Mouse (Mus musculus): Measurements from ENCODE around the gene Rai14. TPM values are rescaled to one million over a fixed set of nuclear protein-coding genes. Genes with fewer than 3 reads are reported as not detected.

Gene Rai14
- polyA plus RNA-seq, 1 experiment from 2014 or later = 14.0 TPM

DNA sequence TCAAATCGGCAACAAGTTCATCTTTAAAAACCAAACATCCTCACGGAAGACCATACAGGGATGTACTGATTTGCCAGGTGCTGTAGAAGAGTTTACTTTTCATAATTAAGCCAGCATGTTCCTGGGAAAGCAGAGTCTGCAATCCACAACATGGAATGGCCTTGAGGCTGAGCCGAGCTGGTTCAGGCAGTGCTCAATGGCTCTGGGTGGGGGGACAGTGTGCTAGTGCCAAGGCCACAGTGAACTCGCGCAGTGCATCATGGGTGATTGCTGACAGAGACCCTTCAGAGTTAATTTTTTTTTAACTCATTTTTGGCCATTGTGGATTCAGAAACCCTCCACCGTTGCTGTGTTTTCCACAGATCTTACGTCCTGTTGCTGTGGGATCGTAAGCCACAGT is 10.1 kb downstream of the Rai14 start:
- ATAC-seq (replicated peaks) = peak; percentile 46; the same call in 1 of the 2 replicates
- 87% methylated on average over 8 of the region's 8 CpGs for WGBS
- no peaks in the 10 kb centered on the region for H3K27me3 ChIP-seq (replicated peaks)
- no peaks in the 10 kb centered on the region for H3K36me3 ChIP-seq (replicated peaks)
- H3K4me3 ChIP-seq = no peak overlapping the region
- no peak overlapping the region for H3K9ac ChIP-seq
- no peaks in the 10 kb centered on the region for H3K9me3 ChIP-seq
- 0 out of 2 replicates have a peak, but pooled peaks cover 3% of the 10 kb centered on the region for H3K4me1 ChIP-seq
- no peak overlapping the region for H3K4me2 ChIP-seq
- no peak overlapping the region for H3K27ac ChIP-seq

DNA sequence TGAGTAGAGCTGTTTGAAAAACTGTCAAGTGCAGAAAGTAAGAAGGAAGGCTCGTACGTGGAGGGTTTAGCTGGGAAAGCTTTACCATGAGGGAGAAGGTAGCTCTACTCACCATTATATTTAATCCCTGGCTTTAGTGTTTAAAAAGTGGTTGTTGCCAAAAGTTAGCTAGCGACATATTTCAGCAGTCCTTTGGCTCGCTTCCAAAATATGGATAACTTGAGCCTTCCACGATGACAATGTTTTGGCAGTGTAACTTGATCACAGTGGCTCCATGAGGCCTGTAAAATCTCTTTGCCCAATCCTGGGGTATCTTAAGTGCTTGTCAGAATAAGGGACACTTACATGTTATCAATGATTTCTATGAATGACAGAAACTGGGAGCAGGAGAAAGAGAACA is 12.9 kb downstream of the Rai14 start:
- Histone ChIP-seq H3K4me1 (0 out of 2 replicates have a peak, but pooled peaks cover 7% of the 10 kb centered on the region), H3K27ac (no peak overlapping the region), H3K9ac (no peak overlapping the region), H3K9me3 (no peaks in the 10 kb centered on the region), H3K4me3 (no peak overlapping the region), H3K27me3 (replicated peaks) (no peaks in the 10 kb centered on the region), H3K36me3 (replicated peaks) (no peaks in the 10 kb centered on the region), H3K4me2 (no peak overlapping the region)
- WGBS = 89% methylated on average over 5 of the region's 5 CpGs
- no peak for ATAC-seq (replicated peaks)

- ATAC-seq (replicated peaks) = no peak
- Histone ChIP-seq H3K4me3 (no peak overlapping the region), H3K9ac (no peak overlapping the region), H3K4me2 (no peak overlapping the region), H3K36me3 (replicated peaks) (no peaks in the 10 kb centered on the region), H3K27me3 (replicated peaks) (no peaks in the 10 kb centered on the region), H3K9me3 (no peaks in the 10 kb centered on the region), H3K4me1 (0 out of 2 replicates have a peak, but pooled peaks cover 8% of the 10 kb centered on the region), H3K27ac (no peak overlapping the region)
- 94% methylated on average over 9 of the region's 9 CpGs for WGBS
Observed at GRCm38 (mm10) chr15:10700891-10701466, 13.4 kb downstream of the Rai14 start.

DNA sequence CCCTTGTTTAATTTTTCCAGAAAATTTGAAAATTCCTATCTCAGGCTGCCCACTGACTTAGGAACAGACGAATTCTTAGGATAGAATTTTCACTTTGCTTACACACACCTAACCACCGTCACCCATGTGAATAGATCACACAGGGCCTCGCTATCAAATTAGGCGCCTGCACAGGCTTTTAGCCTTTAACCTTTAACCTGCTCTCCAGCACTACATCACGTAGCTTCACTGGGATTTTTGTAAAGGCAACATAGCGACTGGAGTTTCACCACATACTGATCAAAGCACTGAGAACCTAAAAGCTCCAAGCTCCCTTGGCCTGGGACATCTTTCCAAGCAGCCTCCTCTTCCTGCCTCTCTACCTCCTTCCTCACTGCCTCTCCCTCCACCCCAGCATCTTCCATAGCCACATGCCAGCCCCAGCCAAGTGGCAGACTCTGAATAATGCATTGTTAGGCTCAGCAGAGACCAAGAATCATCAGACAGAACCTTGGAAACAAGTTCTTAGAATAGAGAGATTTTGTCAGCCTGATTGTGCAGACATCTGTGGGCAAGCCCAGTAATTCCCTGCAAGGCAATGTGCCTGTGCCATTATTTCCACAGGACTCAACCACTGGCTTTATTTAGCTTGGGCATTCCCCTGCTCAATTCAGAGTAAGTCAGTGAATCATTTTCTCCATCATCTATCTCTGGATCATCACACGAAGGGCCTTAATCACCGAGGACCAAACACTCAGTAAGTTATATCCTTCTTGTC is 17.8 kb downstream of the Rai14 start:
- no peak overlapping the region for H3K4me3 ChIP-seq
- WGBS = 68% methylated on average over 8 of the region's 8 CpGs
- H3K4me2 ChIP-seq = no peak overlapping the region
- H3K36me3 ChIP-seq (replicated peaks) = no peaks in the 10 kb centered on the region
- H3K27ac ChIP-seq = no peak overlapping the region
- no peaks in the 10 kb centered on the region for H3K27me3 ChIP-seq (replicated peaks)
- ATAC-seq (replicated peaks) = no peak
- no peak overlapping the region for H3K9ac ChIP-seq
- H3K9me3 ChIP-seq = no peaks in the 10 kb centered on the region
- 0 out of 2 replicates have a peak, but pooled peaks cover 5% of the 10 kb centered on the region for H3K4me1 ChIP-seq

DNA sequence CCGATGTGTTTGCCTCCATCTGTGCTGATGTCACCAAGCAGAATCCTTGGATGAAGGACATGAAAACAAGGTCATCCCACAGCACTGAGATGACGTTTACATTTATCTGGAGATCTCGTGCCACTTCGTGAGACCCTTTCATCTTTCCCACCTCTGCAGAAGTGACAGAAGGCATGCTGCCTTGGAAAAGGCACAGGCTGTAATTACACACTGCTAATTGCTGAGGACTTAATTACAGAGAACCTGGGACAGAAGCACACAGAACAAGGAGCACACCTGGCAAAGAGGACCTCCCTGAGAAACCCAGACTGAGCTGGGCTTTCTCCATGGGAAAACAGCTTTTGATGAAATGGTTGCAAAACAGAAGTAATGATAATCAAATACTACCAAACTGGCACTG is 21.8 kb downstream of the Rai14 start:
- WGBS = 73% methylated on average over 4 of the region's 4 CpGs
- Histone ChIP-seq H3K27me3 (replicated peaks) (no peaks in the 10 kb centered on the region), H3K27ac (no peak overlapping the region), H3K9ac (no peak overlapping the region), H3K4me2 (no peak overlapping the region), H3K4me3 (no peak overlapping the region), H3K4me1 (0 out of 2 replicates have a peak, but pooled peaks cover 5% of the 10 kb centered on the region), H3K36me3 (replicated peaks) (no peaks in the 10 kb centered on the region), H3K9me3 (no peaks in the 10 kb centered on the region)
- ATAC-seq (replicated peaks) = no peak

DNA sequence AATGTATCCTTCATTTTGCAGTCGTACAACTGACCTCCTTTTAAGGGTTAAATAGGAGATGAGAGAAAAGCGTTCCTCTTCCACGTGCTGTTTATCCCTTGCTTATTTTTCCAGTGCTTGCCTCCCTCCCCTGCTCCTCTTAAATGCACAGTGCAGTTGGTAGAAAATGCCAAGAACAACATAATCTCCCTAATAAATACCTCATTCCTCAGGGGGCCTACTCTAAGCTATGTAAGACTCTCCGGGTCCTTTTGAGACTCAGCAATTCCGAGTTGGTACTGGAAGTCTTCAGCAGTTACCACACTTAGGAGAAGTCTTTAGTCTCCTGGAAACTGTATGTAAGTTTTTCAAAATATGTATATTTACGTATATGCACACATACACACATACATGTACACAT is 22.9 kb downstream of the Rai14 start:
- Histone ChIP-seq H3K27ac (no peak overlapping the region), H3K4me3 (no peak overlapping the region), H3K4me1 (0 out of 2 replicates have a peak, but pooled peaks cover under 1% of the 10 kb centered on the region), H3K9me3 (no peaks in the 10 kb centered on the region), H3K4me2 (no peak overlapping the region), H3K9ac (no peak overlapping the region), H3K36me3 (replicated peaks) (no peaks in the 10 kb centered on the region), H3K27me3 (replicated peaks) (no peaks in the 10 kb centered on the region)
- WGBS = 54% methylated on average over 6 of the region's 6 CpGs
- no peak for ATAC-seq (replicated peaks)

DNA sequence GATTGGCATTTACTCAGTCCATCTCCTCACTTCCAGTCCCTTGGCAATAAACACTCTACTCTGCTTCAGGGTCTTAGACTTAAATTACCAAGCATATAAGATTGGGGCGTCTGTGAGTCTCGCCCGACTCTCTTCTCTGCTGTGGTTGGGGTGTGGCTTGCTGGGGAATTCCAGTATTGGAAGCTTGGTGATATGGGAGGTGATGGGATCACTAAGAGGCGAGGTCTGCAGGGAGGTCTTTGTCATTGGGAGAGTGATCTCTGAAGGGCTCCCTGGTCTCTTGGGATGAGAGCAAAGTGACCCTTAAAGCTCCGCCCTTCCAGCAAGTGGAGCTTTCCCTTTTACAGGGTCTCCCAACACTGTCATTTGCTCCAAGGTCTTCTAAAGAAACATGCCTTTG is 23.5 kb downstream of the Rai14 start:
- no peak overlapping the region for H3K4me2 ChIP-seq
- H3K27ac ChIP-seq = no peak overlapping the region
- H3K36me3 ChIP-seq (replicated peaks) = no peaks in the 10 kb centered on the region
- H3K4me1 ChIP-seq = no peaks in the 10 kb centered on the region
- no peaks in the 10 kb centered on the region for H3K9me3 ChIP-seq
- H3K9ac ChIP-seq = no peak overlapping the region
- no peak for ATAC-seq (replicated peaks)
- H3K27me3 ChIP-seq (replicated peaks) = no peaks in the 10 kb centered on the region
- WGBS = 94% methylated on average over 5 of the region's 5 CpGs
- H3K4me3 ChIP-seq = no peak overlapping the region

GRCm38 (mm10) chr15:10690219-10690618 is 24.2 kb downstream of the Rai14 start:
- no peak overlapping the region for H3K9ac ChIP-seq
- H3K4me2 ChIP-seq = no peak overlapping the region
- no peak overlapping the region for H3K27ac ChIP-seq
- no peaks in the 10 kb centered on the region for H3K27me3 ChIP-seq (replicated peaks)
- no peak for ATAC-seq (replicated peaks)
- H3K4me1 ChIP-seq = no peaks in the 10 kb centered on the region
- no peaks in the 10 kb centered on the region for H3K9me3 ChIP-seq
- H3K4me3 ChIP-seq = no peak overlapping the region
- WGBS = 82% methylated on average over 13 of the region's 13 CpGs
- H3K36me3 ChIP-seq (replicated peaks) = no peaks in the 10 kb centered on the region

DNA sequence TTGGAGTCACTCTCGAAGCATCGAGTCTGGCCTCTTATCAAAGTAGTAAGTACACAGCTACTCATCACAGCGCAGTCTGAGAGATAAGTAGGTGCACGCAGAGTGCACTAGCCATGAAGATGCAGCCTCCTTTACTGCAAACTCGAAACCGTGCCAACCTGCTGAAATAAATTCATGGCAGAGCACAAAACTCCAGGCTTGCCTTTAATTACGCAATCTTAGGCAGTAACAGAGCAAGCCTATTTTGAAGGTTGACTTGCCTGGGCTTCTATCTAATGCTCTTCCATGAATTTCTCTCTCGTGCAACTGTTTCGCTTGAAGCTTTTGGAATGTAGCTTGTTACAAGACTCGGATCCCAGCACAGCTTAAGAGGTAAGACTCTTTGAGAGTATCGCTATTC is 25.1 kb downstream of the Rai14 start:
- Histone ChIP-seq H3K4me3 (no peak overlapping the region), H3K9me3 (no peaks in the 10 kb centered on the region), H3K9ac (no peak overlapping the region), H3K36me3 (replicated peaks) (no peaks in the 10 kb centered on the region), H3K27me3 (replicated peaks) (no peaks in the 10 kb centered on the region), H3K27ac (no peak overlapping the region), H3K4me1 (no peaks in the 10 kb centered on the region), H3K4me2 (no peak overlapping the region)
- WGBS = 94% methylated on average over 11 of the region's 11 CpGs
- ATAC-seq (replicated peaks) = no peak

DNA sequence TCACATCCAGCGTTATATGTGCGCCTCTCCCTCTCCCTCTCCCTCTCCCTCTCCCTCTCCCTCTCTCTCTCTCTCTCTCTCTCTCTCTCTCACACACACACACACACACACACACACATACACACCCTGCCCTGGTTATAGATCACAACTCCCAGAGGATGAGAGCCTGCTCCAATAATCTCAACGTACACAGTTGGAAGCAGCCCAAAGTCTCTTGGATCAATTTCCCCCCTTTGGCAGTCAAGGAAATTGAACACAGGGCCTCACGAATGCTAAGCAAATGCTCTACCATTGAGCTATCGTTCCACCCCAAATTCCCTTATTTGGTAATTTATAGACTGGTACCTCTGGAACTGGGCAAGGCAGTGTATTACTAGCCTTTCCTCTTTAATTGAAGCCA is 25.7 kb downstream of the Rai14 start:
- no peak overlapping the region for H3K4me3 ChIP-seq
- H3K27me3 ChIP-seq (replicated peaks) = no peaks in the 10 kb centered on the region
- no peak overlapping the region for H3K4me2 ChIP-seq
- ATAC-seq (replicated peaks) = no peak
- 77% methylated on average over 5 of the region's 5 CpGs for WGBS
- no peaks in the 10 kb centered on the region for H3K4me1 ChIP-seq
- no peak overlapping the region for H3K27ac ChIP-seq
- no peaks in the 10 kb centered on the region for H3K9me3 ChIP-seq
- no peak overlapping the region for H3K9ac ChIP-seq
- no peaks in the 10 kb centered on the region for H3K36me3 ChIP-seq (replicated peaks)

DNA sequence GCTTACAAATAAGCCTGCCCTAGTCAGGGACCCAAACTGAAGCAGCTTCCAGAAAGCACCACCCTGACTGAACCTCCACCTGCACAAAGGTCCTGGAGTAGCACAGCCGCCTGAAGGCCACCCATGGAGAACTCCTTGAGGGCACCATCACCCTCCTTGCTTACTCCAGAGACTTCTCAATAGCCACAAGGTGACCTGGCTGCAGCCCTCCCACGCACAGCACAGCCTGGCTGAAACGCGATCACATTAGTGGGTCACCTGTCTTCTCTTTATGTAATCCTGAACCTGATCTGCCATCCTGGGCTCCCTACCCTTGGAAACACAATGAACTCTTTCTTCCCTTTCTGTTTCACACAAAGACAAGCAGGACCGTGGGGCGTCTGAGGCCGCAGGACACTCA is 27.1 kb downstream of the Rai14 start:
- H3K27me3 ChIP-seq (replicated peaks) = no peaks in the 10 kb centered on the region
- H3K4me2 ChIP-seq = no peak overlapping the region
- H3K9ac ChIP-seq = no peak overlapping the region
- no peak overlapping the region for H3K4me3 ChIP-seq
- no peak for ATAC-seq (replicated peaks)
- no peaks in the 10 kb centered on the region for H3K4me1 ChIP-seq
- 63% methylated on average over 7 of the region's 7 CpGs for WGBS
- no peaks in the 10 kb centered on the region for H3K36me3 ChIP-seq (replicated peaks)
- no peak overlapping the region for H3K27ac ChIP-seq
- H3K9me3 ChIP-seq = no peaks in the 10 kb centered on the region

DNA sequence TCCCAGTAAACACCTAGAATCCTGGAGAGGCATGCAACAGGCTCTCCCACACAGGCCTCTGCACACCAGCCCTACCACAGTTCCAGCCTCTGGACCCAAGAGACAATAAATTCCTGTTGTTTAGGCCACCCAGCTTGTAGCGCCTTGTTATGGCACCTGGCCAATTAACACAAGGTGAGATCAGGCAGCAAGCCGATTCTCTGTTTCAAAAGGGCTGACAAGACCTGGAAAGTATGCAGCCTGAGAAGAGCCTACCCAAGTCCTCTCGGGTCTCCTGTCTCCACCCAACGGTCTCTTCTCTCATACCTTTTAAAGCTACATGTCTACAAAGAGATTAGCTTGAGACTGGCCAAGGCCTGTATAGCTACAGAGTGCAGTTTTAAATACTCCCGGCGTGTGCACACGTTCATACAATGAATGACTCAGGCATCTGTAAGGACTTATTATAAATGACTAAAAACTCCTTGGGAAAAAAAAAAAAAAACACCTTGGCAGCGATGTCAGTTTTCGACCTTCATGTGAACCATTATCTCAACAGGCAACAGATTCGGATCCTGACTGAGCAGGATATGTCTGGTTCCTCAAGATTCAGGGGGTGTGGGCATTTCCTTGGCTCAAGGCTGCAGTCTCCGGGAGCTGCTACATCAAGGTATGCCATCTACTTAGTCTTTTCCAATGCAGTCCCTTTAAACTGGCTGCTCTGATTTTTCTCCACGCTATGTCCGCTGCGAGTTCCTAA is 28.6 kb downstream of the Rai14 start:
- no peak overlapping the region for H3K4me3 ChIP-seq
- no peak overlapping the region for H3K27ac ChIP-seq
- H3K36me3 ChIP-seq (replicated peaks) = no peaks in the 10 kb centered on the region
- no peak for ATAC-seq (replicated peaks)
- WGBS = 88% methylated on average over 14 of the region's 14 CpGs
- no peaks in the 10 kb centered on the region for H3K27me3 ChIP-seq (replicated peaks)
- no peak overlapping the region for H3K4me2 ChIP-seq
- H3K4me1 ChIP-seq = no peaks in the 10 kb centered on the region
- H3K9ac ChIP-seq = no peak overlapping the region
- H3K9me3 ChIP-seq = no peaks in the 10 kb centered on the region

All from midbrain, embryonic 15.5 days (tissue).